Mouse (Mus musculus): Measurements from ENCODE around the gene Zfp706.

DNA sequence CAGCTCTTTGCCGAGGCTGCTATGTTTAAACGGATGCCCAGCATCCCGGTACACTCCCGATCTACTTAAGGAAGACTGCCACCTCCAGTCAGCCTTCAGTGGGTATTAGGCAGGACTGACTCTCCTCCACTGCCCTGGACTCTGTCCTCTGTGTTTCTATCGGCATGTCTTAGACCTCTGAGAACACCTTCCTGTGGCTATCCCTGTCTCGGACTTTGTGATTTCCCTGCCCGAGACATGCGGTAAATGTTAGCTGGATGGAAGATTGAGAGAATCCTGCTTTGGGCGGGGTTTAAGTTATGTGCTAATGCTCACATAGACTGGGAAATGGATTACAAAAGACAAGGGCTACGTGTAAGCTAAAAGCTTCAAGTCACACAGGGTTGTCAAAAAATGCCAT, 39.0 kb upstream of the Zfp706 start:
- TF ChIP-seq POLR2A (IDR thresholded peaks at IDR 0.05; ENCODE audit: low read depth, low read length): no peak
- TF ChIP-seq CTCF (IDR thresholded peaks at IDR 0.05; ENCODE audit: borderline replicate concordance, insufficient read depth, low read length): no peak

Data from embryonic fibroblast, embryonic 13.5 days (primary cell).